Mouse (Mus musculus): ENCODE data around the gene Lrp1. TPM values are rescaled to one million over a fixed set of nuclear protein-coding genes. Genes with fewer than 3 reads are reported as not detected.

Lrp1 gene
- 4.5 TPM for total RNA-seq (2023)

GRCm38 (mm10) chr10:127620406-127621190, at the start of gene Lrp1:
Lrp1 (minus strand) TSS chr10:127621148.

DNA sequence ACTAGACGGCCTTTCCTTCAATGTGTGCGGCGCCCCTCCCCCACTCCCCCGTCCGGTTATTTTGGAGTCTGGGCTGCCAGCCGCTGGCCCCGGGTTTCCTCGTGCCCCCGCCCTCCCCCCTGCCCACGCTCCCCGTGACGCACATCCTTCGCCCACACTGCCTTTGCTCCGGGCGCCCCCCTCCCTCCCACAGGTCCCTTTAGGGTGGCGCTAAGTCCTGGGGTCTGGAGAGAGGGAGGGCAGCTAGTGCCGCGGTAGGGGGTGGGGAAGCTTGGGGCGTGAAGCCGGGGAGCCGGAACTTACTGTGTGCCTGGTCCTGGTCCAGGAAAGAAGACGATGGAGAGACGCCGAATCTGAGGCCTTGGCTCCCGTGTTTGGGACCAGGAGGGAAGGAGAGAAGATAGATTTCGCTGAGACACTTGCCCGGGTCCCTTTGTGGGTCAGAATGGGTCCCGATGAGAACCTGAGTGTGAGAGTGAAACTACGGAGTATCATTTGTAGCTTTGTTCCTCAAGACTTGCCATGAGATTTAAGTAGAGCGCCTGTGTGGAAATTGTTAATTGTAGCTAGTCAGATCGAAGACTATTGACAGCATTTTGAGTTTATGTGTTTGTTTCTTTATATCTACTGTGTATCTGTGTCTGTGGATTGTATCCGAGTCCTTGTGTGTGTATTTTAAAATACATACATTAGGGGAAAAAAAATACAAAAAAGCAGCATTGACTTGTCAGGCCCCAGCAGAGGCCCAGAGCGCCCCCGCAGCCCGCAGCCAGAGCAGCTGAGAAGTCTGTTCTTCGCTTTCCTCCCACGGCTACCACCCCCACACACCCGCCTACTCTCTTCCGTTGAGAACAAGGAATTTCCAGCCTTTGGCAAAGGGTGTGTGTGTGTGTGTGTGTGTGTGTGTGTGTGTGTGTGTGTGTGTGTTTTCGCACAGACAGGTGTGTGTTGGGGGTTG, 47.4 kb upstream of the Lrp1 start, which contains the start of gene Nab2:
Gene Nab2 (minus strand): TSS at position 476 of the 958 bp plus-strand sequence.

DNA sequence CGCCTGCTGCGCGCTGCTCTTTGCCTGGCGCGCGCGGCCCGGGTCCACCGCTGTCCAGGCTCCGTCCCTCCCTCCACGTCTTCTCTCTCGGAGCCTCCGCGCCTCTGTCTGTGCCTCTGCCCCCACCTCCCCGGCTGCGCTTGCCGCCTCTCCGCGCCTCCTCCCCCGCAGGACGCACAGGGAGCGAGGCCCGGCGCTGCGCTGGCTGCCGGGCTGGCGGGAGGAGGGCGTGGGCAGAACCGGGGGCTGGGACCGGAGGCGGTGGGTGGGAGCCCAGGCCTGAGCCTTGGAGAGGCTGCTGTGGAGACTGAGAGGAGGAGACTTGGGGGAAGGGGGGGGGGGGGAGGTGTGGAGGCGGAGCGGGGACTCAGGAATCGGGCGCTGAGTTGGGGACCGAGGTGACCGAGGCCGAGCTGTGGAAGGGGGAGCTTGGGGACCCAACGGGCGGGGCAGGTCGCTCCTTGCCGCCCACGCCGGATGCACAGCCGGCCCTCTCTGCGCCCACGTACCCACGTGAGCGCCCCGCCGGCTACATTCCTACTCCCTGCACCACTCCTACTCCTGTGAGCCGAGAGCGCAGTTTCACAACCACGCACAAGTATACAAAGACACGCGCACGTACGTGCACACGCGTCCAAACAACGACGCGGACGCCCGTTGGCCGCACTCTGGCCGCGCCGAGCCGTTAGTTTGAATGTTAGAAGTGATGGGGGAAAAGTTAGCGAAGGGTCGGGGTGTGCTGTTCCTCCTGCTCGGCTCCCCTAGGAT, 45.7 kb upstream of the Lrp1 start, which contains the start of gene Nemp1:
Gene Nemp1 (plus strand): TSS at position 401 of the 768 bp plus-strand sequence.

DNA sequence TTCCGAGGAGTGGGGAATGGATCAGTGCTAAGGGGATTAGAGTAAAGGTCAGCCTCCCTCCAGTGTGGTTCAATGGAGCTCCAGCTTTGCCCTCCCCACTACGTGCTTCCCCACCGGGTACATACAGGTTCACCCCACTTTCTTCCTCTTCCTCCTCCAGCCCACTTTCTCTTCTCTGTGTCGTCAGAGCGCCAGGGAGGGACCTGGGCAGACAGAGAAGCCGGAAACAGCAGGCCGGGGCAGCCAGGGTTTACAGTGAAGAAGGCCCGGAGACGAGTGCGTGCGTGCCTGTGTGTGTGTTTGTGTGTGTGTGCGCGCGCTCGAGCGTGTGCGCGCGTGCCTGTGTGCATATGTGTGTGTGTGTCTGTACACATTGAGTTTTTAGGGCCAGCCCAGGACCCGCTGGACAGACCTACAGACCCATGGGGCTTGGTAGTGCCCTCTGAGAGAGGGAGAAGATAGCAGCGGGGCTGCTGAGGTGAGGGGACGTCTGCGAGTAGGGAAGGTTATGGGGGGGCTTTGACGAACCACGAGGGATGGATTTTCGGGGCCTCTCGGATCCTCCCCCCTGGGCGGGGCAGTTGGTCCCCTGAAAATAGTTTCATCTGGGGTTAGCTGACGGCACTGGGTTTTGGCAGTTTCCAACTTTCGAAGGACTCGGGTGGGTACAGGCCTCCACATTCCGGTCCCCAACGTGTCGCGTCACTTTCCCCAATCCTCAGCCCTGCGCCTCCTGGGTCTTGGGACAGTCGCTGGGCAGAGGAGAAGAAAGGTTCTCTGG, 22.0 kb upstream of the Lrp1 start, which contains the start of gene Stat6:
Gene Stat6 (plus strand): TSS at position 215 of the 781 bp plus-strand sequence.

DNA sequence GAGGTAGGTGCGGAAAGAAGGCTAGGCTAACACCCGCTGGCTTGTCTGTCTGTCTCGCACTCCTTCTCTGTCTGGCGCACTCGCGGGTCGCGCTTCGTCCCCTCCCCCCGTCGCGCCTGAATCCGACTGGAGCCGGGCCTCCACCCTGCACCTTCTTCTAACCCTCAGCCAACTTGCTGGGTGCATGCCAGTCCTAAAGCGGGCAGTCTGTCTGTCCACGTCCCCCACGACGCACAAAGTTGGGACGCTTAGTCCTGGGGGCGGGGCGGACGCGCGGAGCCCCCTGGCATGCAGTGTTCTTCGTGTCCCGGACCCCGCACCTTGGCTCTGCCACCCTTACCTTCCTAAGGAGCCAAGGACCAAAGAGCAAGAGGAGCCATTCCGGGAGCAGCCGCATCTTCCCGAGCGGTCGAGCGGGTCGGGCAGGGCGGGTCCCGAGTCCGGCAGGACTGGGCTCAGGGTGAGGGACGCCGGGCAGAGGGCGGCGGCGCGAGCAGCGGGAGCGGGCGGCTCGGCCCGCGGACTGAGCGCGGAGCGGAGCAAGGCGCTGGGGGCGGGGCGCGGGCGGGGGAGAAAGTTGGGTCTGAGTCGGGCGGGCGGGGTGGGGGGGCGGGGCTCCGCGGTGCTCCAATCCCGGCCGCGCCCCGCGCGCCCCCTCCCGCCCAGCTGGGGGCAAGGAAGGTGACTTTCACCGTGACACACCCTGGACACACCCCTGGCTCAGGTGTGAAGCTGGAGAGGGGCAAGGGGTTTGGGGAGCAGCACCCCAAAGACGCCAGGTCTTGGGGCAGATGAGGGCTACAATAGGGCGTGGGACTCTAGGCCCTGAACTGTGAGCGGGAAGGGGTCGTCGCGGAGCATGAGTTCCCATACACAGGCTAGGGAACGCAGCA, 86.7 kb downstream of the Lrp1 start, which contains the start of gene Nxph4:
Gene Nxph4 (minus strand): TSS at position 524 of the 893 bp plus-strand sequence.

GRCm38 (mm10) chr10:127522088-127522581, 98.8 kb downstream of the Lrp1 start, which contains the start of gene Shmt2:
Shmt2 (minus strand) TSS chr10:127522444.

GRCm38 (mm10) chr10:127514764-127515163, 106.2 kb downstream of the Lrp1 start, which contains the start of gene Ndufa4l2:
Ndufa4l2 (plus strand) TSS chr10:127514967.

GRCm38 (mm10) chr10:127500894-127501893, 119.8 kb downstream of the Lrp1 start, which contains the start of gene Stac3:
Stac3 (plus strand) TSS chr10:127501686.

Other genes starting within 250 kb of the Lrp1 start
- gene R3hdm2, start 240.8 kb downstream of the Lrp1 start, total RNA-seq (2023), result 109 TPM
- 4.3 TPM for gene Stac3, start 119.5 kb downstream of the Lrp1 start, total RNA-seq (2023)
- gene Ndufa4l2, start 106.2 kb downstream of the Lrp1 start, total RNA-seq (2023), result not detected
- 64.6 TPM for gene Shmt2, start 98.7 kb downstream of the Lrp1 start, total RNA-seq (2023)
- gene Nxph4, start 86.6 kb downstream of the Lrp1 start, total RNA-seq (2023), result not detected
- 169 TPM for gene Stat6, start 21.8 kb upstream of the Lrp1 start, total RNA-seq (2023)
- 9.3 TPM for gene Nemp1, start 45.8 kb upstream of the Lrp1 start, total RNA-seq (2023)
- gene Nab2, start 47.4 kb upstream of the Lrp1 start, total RNA-seq (2023), result 35.3 TPM
- gene Myo1a, start 84.0 kb upstream of the Lrp1 start, total RNA-seq (2023), result 0.38 TPM
- not detected for gene Tac2, start 103.3 kb upstream of the Lrp1 start, total RNA-seq (2023)
- gene Zbtb39, start 118.4 kb upstream of the Lrp1 start, total RNA-seq (2023), result 11.1 TPM
- gene Gpr182, start 130.6 kb upstream of the Lrp1 start, total RNA-seq (2023), result 0.18 TPM
- 0.41 TPM for gene Rdh1, start 138.6 kb upstream of the Lrp1 start, total RNA-seq (2023)
- gene Rdh16f1, start 138.6 kb upstream of the Lrp1 start, total RNA-seq (2023), result not detected
- gene Rdh9, start 155.2 kb upstream of the Lrp1 start, total RNA-seq (2023), result not detected
- not detected for gene Rdh16, start 180.0 kb upstream of the Lrp1 start, total RNA-seq (2023)
- not detected for gene Rdh19, start 228.8 kb upstream of the Lrp1 start, total RNA-seq (2023)
- not detected for gene Rdh16f2, start 245.3 kb upstream of the Lrp1 start, total RNA-seq (2023)